Mouse (Mus musculus) hindbrain, embryonic 15.5 days (tissue): ENCODE results near the gene Miox. TPM values are rescaled to one million over a fixed set of nuclear protein-coding genes. Genes with fewer than 3 reads are reported as not detected.
A peak's percentile ranks its signal among the peaks of the same experiment; 100 is the strongest.

Experiments used
- ATAC-seq: fragments of 200-750 bp; cut with Nextera tagmentation; 2 replicates; pipeline ENCODE4 v1.8.0; 2017; ENCODE audit warnings: low read depth, moderate number of reproducible peaks, moderate TSS enrichment; ENCODE audit not compliant: low FRiP score
- H3K27ac ChIP-seq: fragments of 300-500 bp; sonication (generic); replicated peaks from 2 replicates; pipeline ENCODE4 v1.5.1; 2015; ENCODE audit warnings: mild to moderate bottlenecking, inconsistent platforms
- H3K27me3 ChIP-seq: fragments of 300-500 bp; sonication (generic); 2 replicates; pipeline ENCODE4 v1.6.1; 2015; ENCODE audit warnings: control low read depth, inconsistent platforms
- H3K36me3 ChIP-seq: fragments of 300-500 bp; sonication (generic); 2 replicates; pipeline ENCODE4 v1.6.1; 2015; ENCODE audit warnings: control low read depth, inconsistent platforms
- H3K4me1 ChIP-seq: fragments of 300-500 bp; sonication (generic); replicated peaks from 2 replicates; pipeline ENCODE4 v1.6.1; 2015; ENCODE audit warnings: control low read depth, inconsistent platforms
- H3K4me2 ChIP-seq: fragments of 300-500 bp; sonication (generic); 2 replicates; pipeline ENCODE4 v1.6.1; 2015; ENCODE audit warnings: moderate library complexity, mild to moderate bottlenecking, inconsistent platforms
- H3K4me3 ChIP-seq: fragments of 300-500 bp; sonication (generic); 2 replicates; pipeline ENCODE4 v1.5.1; 2015; ENCODE audit warnings: mild to moderate bottlenecking, inconsistent platforms
- H3K9ac ChIP-seq: fragments of 300-500 bp; sonication (generic); 2 replicates; pipeline ENCODE4 v1.6.1; 2015; ENCODE audit warnings: inconsistent platforms
- H3K9me3 ChIP-seq: fragments of 300-500 bp; sonication (generic); 2 replicates; pipeline ENCODE4 v1.6.1; 2016; ENCODE audit warnings: control low read depth, inconsistent platforms
- WGBS: fragments of 180-500 bp; shearing (Covaris S2); methylation state at CpG from one replicate; pipeline ENCODE4 v1.1.7; 2015; 5-methylcytosine and 5-hydroxymethylcytosine counted together
- polyA plus RNA-seq: library from polyadenylated mRNA; unstranded; fragments of >200 nt; fragmentation: Nextera tagmentation; extraction: Ambion mirVana; gene quantifications from 2 replicates; pipeline ENCODE4 v1.2.1, GENCODE M21; 2015

Miox gene
- polyA plus RNA-seq, 1 experiment from 2014 or later: not detected

DNA sequence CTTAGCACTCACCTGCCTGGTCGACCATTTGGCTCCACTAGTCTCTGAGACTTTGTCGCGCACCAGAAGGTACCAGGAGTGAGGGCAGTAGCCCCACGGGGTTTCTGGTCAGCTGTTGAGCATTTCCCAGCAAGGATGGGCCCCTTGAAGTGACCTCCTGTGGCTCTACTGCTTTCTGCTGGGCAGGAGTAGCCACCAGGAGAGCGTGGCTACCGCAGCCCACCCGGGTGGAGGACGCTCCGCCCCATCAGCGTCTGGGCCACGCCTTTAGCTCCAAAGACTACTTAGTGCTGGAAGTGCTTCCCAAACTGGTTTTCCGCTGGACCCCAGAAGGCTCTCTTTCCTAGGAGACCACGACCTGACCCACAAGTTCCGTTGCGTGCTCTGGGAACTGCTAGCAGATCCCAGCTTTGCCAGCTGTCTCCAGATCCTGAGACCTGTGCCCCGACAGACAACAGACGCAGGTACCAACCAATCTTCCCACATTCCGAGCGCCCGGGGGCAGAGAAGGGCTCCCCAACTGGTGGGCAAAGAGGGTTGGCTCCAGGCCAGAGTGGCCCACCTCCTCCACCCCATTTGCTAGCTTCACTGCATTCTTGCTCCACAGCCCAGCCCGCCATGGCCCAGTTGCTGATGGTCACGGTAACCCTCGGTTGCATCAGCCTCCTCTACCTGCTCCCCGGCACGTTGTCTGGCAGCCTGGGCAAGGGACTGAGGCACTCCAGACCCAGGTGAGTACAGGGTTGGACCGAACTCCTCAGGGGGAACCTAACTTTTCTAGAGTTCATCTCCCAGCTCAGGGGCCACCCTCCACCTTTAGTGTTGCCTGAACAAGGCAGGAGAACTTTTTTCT, 11.3 kb upstream of the Miox start, which contains the start of gene Adm2:
Gene Adm2 (plus strand): TSS at position 51 of the 853 bp plus-strand sequence.
- ATAC-seq: no peak
- 7% methylated on average over 26 of the region's 26 CpGs for WGBS
- H3K4me2 ChIP-seq: peak within 1 kb of the TSS; percentile 32

DNA sequence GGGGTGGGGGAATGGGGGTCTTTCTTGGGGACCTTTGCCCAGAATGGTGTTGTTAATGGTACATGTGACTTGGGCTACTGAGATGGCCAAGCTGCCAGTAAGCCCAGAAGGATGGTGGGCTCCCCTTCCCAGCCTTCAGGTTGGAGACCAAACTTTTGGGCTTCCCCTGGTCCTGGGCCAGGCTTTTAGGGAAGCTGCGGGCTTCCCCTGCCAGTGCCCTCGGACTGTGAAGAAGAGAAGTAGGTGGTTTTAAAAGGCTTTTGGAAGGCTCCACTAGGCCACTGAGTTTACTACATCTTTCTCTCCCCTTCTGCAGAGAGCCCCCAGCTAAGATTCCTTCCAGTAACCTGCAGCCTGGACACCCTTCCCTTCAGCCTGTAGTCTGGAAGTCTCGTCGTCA, 10.5 kb upstream of the Miox start:
- 92% methylated on average over 4 of the region's 4 CpGs for WGBS

More for the DNA sequence above, 11.3 kb upstream of the Miox start, which contains the start of gene Adm2:
- Histone ChIP-seq H3K4me3 (no peak within 1 kb of the TSS), H3K27ac (no peak within 1 kb of the TSS), H3K36me3 (no peaks in the 10 kb centered on the region), H3K9ac (no peak within 1 kb of the TSS), H3K4me1 (no peaks in the 10 kb centered on the region), H3K27me3 (peaks cover 9% of the 10 kb centered on the region), H3K9me3 (no peaks in the 10 kb centered on the region)

DNA sequence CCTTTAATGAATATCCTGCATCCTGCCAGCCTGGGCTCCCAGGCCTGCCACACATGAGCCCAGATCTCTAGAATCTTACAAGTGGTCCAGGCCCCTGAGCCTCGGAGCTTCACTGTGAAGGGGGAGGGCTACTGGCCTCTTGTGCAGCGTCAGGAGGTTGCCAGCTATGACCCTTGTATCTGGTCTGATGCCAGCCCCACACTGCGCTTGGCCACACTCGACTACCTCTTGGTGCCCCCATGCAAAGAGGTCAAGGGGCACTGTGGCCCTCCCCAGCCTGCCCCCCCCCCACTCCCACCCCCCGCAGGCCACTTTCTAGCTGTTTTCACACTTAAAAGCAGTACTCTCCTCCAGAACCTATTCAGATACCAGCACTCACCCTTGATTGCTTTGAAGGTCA, 7.8 kb upstream of the Miox start:
- Histone ChIP-seq H3K4me1 (no peaks in the 10 kb centered on the region), H3K27ac (no peak overlapping the region), H3K4me2 (no peak overlapping the region), H3K9ac (no peak overlapping the region), H3K4me3 (no peak overlapping the region), H3K27me3 (peaks cover 9% of the 10 kb centered on the region), H3K36me3 (no peaks in the 10 kb centered on the region), H3K9me3 (no peaks in the 10 kb centered on the region)
- WGBS: 62% methylated on average over 5 of the region's 5 CpGs
- ATAC-seq: no peak

More for the DNA sequence above, 10.5 kb upstream of the Miox start:
- Histone ChIP-seq H3K9ac (no peak overlapping the region), H3K9me3 (no peaks in the 10 kb centered on the region), H3K4me2 (no peak overlapping the region), H3K4me1 (no peaks in the 10 kb centered on the region), H3K36me3 (no peaks in the 10 kb centered on the region), H3K4me3 (no peak overlapping the region), H3K27me3 (peaks cover 9% of the 10 kb centered on the region), H3K27ac (no peak overlapping the region)
- ATAC-seq: no peak

DNA sequence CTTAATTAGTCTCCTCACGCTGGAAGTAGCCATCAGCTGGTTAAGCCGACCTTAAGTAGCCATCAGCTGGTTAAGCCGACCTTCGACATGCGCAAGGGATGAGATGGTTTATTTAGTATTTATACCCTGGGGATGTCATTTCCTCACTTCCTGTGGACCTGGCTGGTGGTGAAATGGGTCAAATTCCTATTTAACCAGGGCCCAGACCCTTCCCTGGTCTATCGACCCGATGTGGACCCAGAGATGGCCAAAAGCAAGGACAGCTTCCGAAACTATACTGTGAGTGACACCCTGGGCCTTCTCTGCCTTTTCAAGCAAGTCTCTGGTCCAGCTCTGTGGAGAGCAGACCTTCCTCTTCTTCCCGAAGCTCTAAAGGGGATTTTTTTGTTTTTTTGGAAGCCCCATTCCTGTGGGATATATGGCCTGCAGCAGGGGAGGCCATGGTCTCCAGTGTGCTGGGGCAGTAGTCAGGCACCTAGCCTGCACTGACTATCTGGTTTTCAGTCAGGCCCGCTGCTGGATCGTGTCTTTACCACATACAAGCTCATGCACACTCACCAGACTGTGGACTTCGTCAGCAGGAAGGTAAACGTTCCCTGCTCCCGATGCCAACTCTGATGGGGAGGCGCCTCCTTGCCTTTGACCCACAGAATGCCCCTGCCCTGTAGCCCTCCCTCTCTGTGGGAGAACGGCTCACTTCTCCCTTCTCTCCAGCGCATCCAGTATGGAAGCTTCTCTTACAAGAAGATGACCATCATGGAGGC, 758 bp downstream of the Miox start:
- Histone ChIP-seq H3K27me3 (no peaks in the 10 kb centered on the region), H3K4me1 (no peaks in the 10 kb centered on the region), H3K9ac (no peak overlapping the region), H3K4me2 (no peak overlapping the region), H3K27ac (no peak overlapping the region), H3K4me3 (no peak overlapping the region), H3K36me3 (no peaks in the 10 kb centered on the region), H3K9me3 (no peaks in the 10 kb centered on the region)
- WGBS: 88% methylated on average over 17 of the region's 17 CpGs
- no peak for ATAC-seq

DNA sequence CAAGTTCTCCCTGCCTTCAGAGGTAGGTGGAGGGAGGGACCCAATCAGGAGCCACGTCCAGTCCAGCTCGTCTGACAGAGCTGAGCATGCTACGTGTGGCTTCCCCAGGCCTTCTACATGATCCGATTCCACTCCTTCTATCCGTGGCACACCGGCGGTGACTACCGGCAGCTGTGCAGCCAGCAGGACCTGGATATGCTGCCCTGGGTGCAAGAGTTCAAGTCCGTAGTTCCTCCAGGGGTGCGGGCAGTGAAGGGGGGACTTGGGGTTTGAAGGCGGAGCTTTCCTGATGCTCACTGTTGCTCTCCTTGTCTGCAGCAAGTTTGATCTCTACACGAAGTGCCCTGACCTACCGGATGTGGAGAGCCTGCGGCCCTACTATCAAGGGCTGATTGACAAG, 2.2 kb downstream of the Miox start:
- H3K9me3 ChIP-seq: no peaks in the 10 kb centered on the region
- no peak for ATAC-seq
- no peaks in the 10 kb centered on the region for H3K36me3 ChIP-seq
- no peak overlapping the region for H3K9ac ChIP-seq
- H3K4me2 ChIP-seq: no peak overlapping the region
- no peak overlapping the region for H3K27ac ChIP-seq
- WGBS: 85% methylated on average over 14 of the region's 14 CpGs
- no peaks in the 10 kb centered on the region for H3K27me3 ChIP-seq
- H3K4me1 ChIP-seq: no peaks in the 10 kb centered on the region
- H3K4me3 ChIP-seq: no peak overlapping the region

DNA sequence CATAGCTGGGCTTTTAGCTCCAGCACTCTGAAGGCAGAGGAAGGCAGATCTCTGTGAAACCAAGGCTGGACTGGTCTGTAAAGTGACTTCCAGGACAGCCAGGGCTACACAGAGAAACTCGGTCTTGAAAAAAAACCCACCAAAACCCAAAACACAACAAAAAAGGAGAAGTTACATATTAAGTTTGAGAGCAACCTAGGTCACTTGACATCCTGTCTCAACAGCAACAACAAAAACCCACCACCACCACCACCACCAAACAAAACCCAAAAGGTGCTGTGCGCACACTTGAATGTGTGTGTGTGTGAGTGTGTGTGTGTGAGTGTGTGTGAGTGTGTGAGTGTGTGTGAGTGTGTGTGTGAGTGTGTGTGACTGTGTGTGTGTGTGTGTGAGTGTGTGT, 5.5 kb downstream of the Miox start:
- no peak overlapping the region for H3K4me2 ChIP-seq
- WGBS: 88% methylated on average over 2 of the region's 2 CpGs
- H3K4me1 ChIP-seq: no peaks in the 10 kb centered on the region
- H3K4me3 ChIP-seq: no peak overlapping the region
- H3K36me3 ChIP-seq: no peaks in the 10 kb centered on the region
- no peak overlapping the region for H3K27ac ChIP-seq
- no peaks in the 10 kb centered on the region for H3K27me3 ChIP-seq
- no peak for ATAC-seq
- no peaks in the 10 kb centered on the region for H3K9me3 ChIP-seq
- H3K9ac ChIP-seq: no peak overlapping the region

DNA sequence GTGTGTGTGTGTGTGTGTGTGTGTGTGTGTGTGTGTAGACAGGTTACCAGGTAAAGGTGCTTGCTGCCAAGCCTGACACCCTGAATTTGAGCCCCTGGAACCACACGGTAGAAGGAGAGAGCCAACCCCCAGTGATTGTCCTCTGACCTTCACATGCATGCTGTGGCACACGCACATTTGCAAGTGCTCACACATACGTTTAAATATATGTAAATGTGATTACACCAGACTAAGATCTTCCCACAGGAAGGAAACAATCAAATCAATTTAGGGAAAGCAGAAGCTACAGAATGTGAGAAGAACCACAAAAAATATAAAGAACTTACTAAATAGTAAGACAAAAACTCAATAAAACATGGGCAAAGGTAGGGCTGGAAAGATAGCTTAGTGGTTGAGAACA, 5.9 kb downstream of the Miox start:
- WGBS: 83% methylated on average over 3 of the region's 3 CpGs

DNA sequence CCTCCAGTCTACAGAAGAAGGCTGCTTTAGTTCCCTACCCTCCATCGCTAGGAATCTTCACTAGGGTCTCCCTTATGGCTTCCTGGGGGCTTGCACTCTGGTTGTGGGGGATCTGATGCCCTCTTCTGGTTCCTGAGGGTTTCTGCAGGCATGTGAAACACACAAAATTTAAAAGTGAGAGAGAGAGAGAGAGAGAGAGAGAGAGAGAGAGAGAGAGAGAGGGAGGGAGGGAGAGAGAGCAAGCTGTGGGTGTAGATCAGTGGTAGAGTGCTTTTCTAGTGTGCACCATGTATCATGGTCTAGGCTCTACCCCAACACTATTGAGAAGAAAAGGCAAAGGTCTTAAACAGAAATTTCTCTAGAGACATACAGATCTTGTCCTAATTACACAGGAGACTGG, 7.5 kb downstream of the Miox start:
- Histone ChIP-seq H3K27ac (no peak overlapping the region), H3K4me2 (no peak overlapping the region), H3K27me3 (no peaks in the 10 kb centered on the region), H3K9me3 (no peaks in the 10 kb centered on the region), H3K4me1 (no peaks in the 10 kb centered on the region), H3K36me3 (no peaks in the 10 kb centered on the region), H3K4me3 (no peak overlapping the region), H3K9ac (no peak overlapping the region)
- WGBS: 50% methylated on average over 1 of the region's 1 CpGs
- ATAC-seq: no peak

More for the DNA sequence above, 5.9 kb downstream of the Miox start:
- Histone ChIP-seq H3K4me2 (no peak overlapping the region), H3K9ac (no peak overlapping the region), H3K4me3 (no peak overlapping the region), H3K4me1 (no peaks in the 10 kb centered on the region), H3K27me3 (no peaks in the 10 kb centered on the region), H3K27ac (no peak overlapping the region), H3K36me3 (no peaks in the 10 kb centered on the region), H3K9me3 (no peaks in the 10 kb centered on the region)
- ATAC-seq: no peak

DNA sequence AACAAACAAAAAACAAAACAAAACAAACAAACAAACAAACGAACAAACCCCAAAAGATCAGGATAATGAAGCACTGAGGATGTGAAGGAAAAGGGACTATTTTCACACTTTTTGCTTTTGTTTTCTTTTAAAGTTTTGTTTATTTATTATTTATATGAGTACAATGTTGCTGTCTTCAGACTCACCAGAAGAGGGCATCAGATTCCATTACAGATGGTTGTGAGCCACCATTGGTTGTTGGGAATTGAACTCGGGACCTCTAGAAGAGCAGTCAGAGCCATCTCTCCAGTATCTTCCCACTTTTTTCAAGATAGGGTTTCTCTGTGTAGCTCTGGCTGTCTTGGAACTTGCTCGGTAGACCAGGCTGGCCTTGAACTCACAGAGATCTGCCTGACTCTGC, 9.1 kb downstream of the Miox start:
- H3K9me3 ChIP-seq: no peaks in the 10 kb centered on the region
- 92% methylated on average over 3 of the region's 3 CpGs for WGBS
- H3K4me1 ChIP-seq: no peaks in the 10 kb centered on the region
- H3K9ac ChIP-seq: no peak overlapping the region
- H3K4me3 ChIP-seq: no peak overlapping the region
- ATAC-seq: no peak
- H3K36me3 ChIP-seq: no peaks in the 10 kb centered on the region
- H3K4me2 ChIP-seq: no peak overlapping the region
- H3K27ac ChIP-seq: no peak overlapping the region
- H3K27me3 ChIP-seq: no peaks in the 10 kb centered on the region

DNA sequence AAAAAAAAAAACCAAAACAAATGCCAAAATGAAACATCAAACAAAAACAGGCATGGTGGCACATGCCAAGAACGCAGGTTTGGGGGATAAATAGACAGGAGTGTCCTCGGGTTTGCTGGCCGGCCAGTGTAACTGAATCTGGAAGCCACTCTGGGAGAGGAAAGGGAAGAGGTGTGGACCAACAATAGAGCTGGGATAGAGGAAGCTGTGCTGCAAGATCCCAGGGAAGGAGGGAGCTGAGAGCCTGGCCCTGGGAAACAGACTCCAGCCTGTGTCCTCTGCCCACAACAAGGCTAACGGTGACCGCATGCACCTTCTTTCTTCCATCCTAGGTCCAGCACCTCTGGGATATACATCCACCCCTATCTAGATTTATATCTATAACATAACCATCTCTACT, 16.2 kb downstream of the Miox start:
- H3K36me3 ChIP-seq: peaks cover 24% of the 10 kb centered on the region
- 89% methylated on average over 5 of the region's 5 CpGs for WGBS
- H3K9ac ChIP-seq: no peak overlapping the region
- ATAC-seq: no peak
- H3K27ac ChIP-seq: no peak overlapping the region
- no peak overlapping the region for H3K4me2 ChIP-seq
- peaks cover 13% of the 10 kb centered on the region for H3K4me1 ChIP-seq
- H3K9me3 ChIP-seq: no peaks in the 10 kb centered on the region
- H3K4me3 ChIP-seq: no peak overlapping the region
- H3K27me3 ChIP-seq: no peaks in the 10 kb centered on the region

DNA sequence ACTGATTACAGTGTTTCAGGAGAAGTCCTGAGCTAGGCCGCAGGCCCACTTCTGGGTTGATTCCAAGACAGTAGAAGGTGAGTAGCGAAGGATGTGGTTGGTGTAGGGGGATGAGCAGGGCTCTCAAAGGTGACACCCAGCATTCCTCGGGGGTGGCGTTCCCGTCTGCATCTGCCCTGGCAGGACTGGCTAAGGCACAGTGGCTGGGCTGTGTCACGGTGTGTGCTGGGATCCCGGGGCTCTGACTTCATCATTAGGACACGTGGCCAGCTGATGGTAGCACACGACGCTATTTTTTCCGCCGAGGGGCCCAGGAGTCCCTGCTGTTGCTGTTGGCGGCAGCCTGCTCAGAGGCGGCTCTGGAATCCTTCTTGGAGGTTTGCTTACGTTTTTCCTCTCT, 17.1 kb downstream of the Miox start:
- 93% methylated on average over 15 of the region's 15 CpGs for WGBS

DNA sequence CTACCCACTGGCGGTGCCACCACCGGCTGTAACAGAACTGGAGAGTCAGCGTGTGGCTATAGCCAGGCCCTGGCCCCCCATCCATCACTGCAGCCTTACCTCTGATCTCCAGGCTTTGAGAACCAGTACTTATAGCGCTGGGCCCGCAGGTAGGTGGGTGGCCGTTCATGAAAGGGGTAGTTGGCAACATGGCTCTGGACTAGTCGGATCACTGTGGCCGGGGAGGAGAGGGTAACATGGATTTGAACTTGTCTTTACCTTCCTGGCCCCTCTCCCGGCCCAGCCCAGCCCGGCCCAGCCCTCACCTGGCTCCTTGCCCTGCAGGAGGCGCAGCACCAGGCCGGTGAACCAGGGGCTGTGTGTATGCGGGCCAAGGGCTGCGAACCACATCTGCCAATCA, 17.9 kb downstream of the Miox start:
- ATAC-seq: no peak
- Histone ChIP-seq H3K36me3 (peaks cover 24% of the 10 kb centered on the region), H3K9ac (no peak overlapping the region), H3K4me1 (peaks cover 22% of the 10 kb centered on the region), H3K4me3 (no peak overlapping the region), H3K27ac (no peak overlapping the region), H3K27me3 (no peaks in the 10 kb centered on the region), H3K4me2 (no peak overlapping the region), H3K9me3 (no peaks in the 10 kb centered on the region)
- 95% methylated on average over 14 of the region's 14 CpGs for WGBS

More for the DNA sequence above, 17.1 kb downstream of the Miox start:
- Histone ChIP-seq H3K4me2 (no peak overlapping the region), H3K4me3 (no peak overlapping the region), H3K9ac (no peak overlapping the region), H3K36me3 (peaks cover 24% of the 10 kb centered on the region), H3K9me3 (no peaks in the 10 kb centered on the region), H3K27ac (no peak overlapping the region), H3K4me1 (peaks cover 14% of the 10 kb centered on the region), H3K27me3 (no peaks in the 10 kb centered on the region)
- ATAC-seq: no peak
